Comparison of ENCODE assay signal across 21 mouse cellular contexts in the genomic region with DNA sequence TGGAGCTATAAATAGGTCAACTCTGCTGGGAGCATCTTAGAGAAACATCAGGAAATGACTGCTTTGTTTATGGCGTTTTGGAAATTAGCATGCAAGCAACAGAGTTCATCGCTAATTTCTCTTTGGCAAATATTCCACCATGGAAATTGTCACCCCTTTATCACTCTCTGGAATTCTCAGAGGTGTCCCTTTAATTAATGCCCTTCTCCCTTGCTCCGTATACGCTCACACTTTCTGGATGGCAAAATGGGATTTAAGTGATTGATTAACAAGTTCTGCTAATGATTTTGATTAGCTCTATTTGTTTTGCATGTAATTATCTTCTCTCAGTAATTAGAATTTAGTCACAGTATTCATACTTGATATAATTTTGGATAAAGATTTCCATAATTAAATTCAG.
DNase-seq lines count a peak whose midpoint lies in the region; ATAC-seq and TF ChIP-seq lines count a peak whose summit lies in the region.
"Had no signal": no experiment of that assay in that cellular context is flagged by ENCODE, and none has a peak within 500 bp of the region (broad histone marks: within the 10 kb centered on the region; RNA-seq: fewer than 3 reads in every experiment).

No protein-coding gene starts in this region.

- H3K4me1 ChIP-seq in forebrain, embryonic 14.5 days (ENCODE audit: control insufficient read depth, insufficient read depth, low read length), result no peaks in the 10 kb centered on the region
- no peaks in the 10 kb centered on the region for H3K4me1 ChIP-seq in forebrain, postnatal 0 days (ENCODE audit: insufficient read depth)
- no peaks in the 10 kb centered on the region for H3K4me1 ChIP-seq in hindbrain, postnatal 0 days (ENCODE audit: insufficient read depth, low read length)
- no peaks in the 10 kb centered on the region for H3K4me1 ChIP-seq in hindbrain, embryonic 11.5 days (replicated peaks; ENCODE audit: control insufficient read depth, insufficient read depth, low read length)
- H3K4me1 ChIP-seq in neural tube, embryonic 14.5 days (ENCODE audit: control insufficient read depth, insufficient read depth, low read length), result no peaks in the 10 kb centered on the region
- H3K4me1 ChIP-seq in neural tube, embryonic 15.5 days, result 0 out of 2 replicates have a peak, but pooled peaks cover 4% of the 10 kb centered on the region
- H3K4me1 ChIP-seq: forebrain, embryonic 10.5 days; forebrain, embryonic 13.5 days; heart, embryonic 15.5 days; intestine, embryonic 15.5 days had no signal

- peak; percentile 16 for DNase-seq in forebrain, embryonic 14.5 days (ENCODE audit: low spot score)
- no peak for DNase-seq in forebrain, postnatal 0 days
- peak; percentile 22 for DNase-seq in hindbrain, postnatal 0 days (ENCODE audit: low spot score)
- no peak for DNase-seq in hindbrain, embryonic 11.5 days (ENCODE audit: low spot score)
- DNase-seq: adrenal gland, adult 8-10 months; adrenal gland, postnatal 25 days; cerebellum, adult 18-20 months; cerebellum, adult 9-10 months; cerebellum, postnatal 14 days; gastrocnemius, postnatal 25 days; heart, postnatal 10 days; heart, postnatal 36 days had no signal

- H3K4me3 ChIP-seq in forebrain, embryonic 14.5 days (ENCODE audit: low read depth, low read length), result no peak overlapping the region
- no peak overlapping the region for H3K4me3 ChIP-seq in forebrain, postnatal 0 days (ENCODE audit: low read depth, low read length)
- no peak overlapping the region for H3K4me3 ChIP-seq in hindbrain, postnatal 0 days (ENCODE audit: low read length)
- H3K4me3 ChIP-seq in hindbrain, embryonic 11.5 days (ENCODE audit: low read depth, low read length), result no peak overlapping the region
- no peak overlapping the region for H3K4me3 ChIP-seq in neural tube, embryonic 14.5 days (ENCODE audit: low read depth, low read length)
- H3K4me3 ChIP-seq in neural tube, embryonic 15.5 days (replicated peaks), result no peak overlapping the region
- H3K4me3 ChIP-seq: forebrain, embryonic 10.5 days; forebrain, embryonic 13.5 days; heart, embryonic 12.5 days; heart, embryonic 15.5 days; hindbrain, embryonic 15.5 days; intestine, embryonic 15.5 days had no signal

- no peak overlapping the region for H3K9ac ChIP-seq in forebrain, embryonic 14.5 days (ENCODE audit: low read length)
- H3K9ac ChIP-seq in forebrain, postnatal 0 days, result no peak overlapping the region
- no peak overlapping the region for H3K9ac ChIP-seq in hindbrain, postnatal 0 days (replicated peaks; ENCODE audit: low read length)
- no peak overlapping the region for H3K9ac ChIP-seq in hindbrain, embryonic 11.5 days (ENCODE audit: low read depth, low read length)
- no peak overlapping the region for H3K9ac ChIP-seq in neural tube, embryonic 14.5 days (replicated peaks; ENCODE audit: low read depth, low read length)
- H3K9ac ChIP-seq in neural tube, embryonic 15.5 days (replicated peaks), result no peak overlapping the region
- H3K9ac ChIP-seq: forebrain, embryonic 13.5 days; heart, embryonic 12.5 days; heart, embryonic 15.5 days; hindbrain, embryonic 15.5 days; intestine, embryonic 15.5 days had no signal

- H3K36me3 ChIP-seq in forebrain, embryonic 14.5 days (ENCODE audit: control insufficient read depth, insufficient read depth, low read length), result no peaks in the 10 kb centered on the region
- H3K36me3 ChIP-seq in forebrain, postnatal 0 days (ENCODE audit: insufficient read depth), result no peaks in the 10 kb centered on the region
- no peaks in the 10 kb centered on the region for H3K36me3 ChIP-seq in hindbrain, postnatal 0 days (ENCODE audit: insufficient read depth, low read length)
- no peaks in the 10 kb centered on the region for H3K36me3 ChIP-seq in hindbrain, embryonic 11.5 days (ENCODE audit: control insufficient read depth, insufficient read depth, low read length)
- H3K36me3 ChIP-seq in neural tube, embryonic 14.5 days (ENCODE audit: control insufficient read depth, insufficient read depth, low read length), result no peaks in the 10 kb centered on the region
- H3K36me3 ChIP-seq in neural tube, embryonic 15.5 days, result no peaks in the 10 kb centered on the region
- H3K36me3 ChIP-seq: forebrain, embryonic 10.5 days; heart, embryonic 12.5 days; heart, embryonic 15.5 days; hindbrain, embryonic 15.5 days; intestine, embryonic 15.5 days had no signal

- H3K27me3 ChIP-seq in forebrain, embryonic 14.5 days (replicated peaks; ENCODE audit: control insufficient read depth, insufficient read depth, low read length), result no peaks in the 10 kb centered on the region
- no peaks in the 10 kb centered on the region for H3K27me3 ChIP-seq in forebrain, postnatal 0 days (ENCODE audit: insufficient read depth, low read length)
- H3K27me3 ChIP-seq in hindbrain, postnatal 0 days (ENCODE audit: insufficient read depth, low read length), result no peaks in the 10 kb centered on the region
- no peaks in the 10 kb centered on the region for H3K27me3 ChIP-seq in hindbrain, embryonic 11.5 days (ENCODE audit: control insufficient read depth, insufficient read depth, low read length)
- H3K27me3 ChIP-seq in neural tube, embryonic 14.5 days (ENCODE audit: control insufficient read depth, insufficient read depth, low read length), result no peaks in the 10 kb centered on the region
- no peaks in the 10 kb centered on the region for H3K27me3 ChIP-seq in neural tube, embryonic 15.5 days (replicated peaks)
- H3K27me3 ChIP-seq: forebrain, embryonic 13.5 days; heart, embryonic 12.5 days; heart, embryonic 15.5 days; hindbrain, embryonic 15.5 days; intestine, embryonic 15.5 days had no signal

- ATAC-seq in forebrain, embryonic 14.5 days, result no peak
- ATAC-seq in forebrain, postnatal 0 days, result no peak
- ATAC-seq in hindbrain, postnatal 0 days, result no peak
- ATAC-seq in hindbrain, embryonic 11.5 days (ENCODE audit: low FRiP score), result no peak
- ATAC-seq in neural tube, embryonic 14.5 days (ENCODE audit: low read depth), result peak; percentile 51; the same call in 1 of the 2 replicates
- ATAC-seq in neural tube, embryonic 15.5 days (ENCODE audit: low FRiP score), result no peak
- ATAC-seq: activated CD4-positive, CD25-positive, alpha-beta regulatory T cell, adult 4 months; forebrain, embryonic 13.5 days; intestine, embryonic 15.5 days had no signal

- WGBS in forebrain, embryonic 14.5 days, result 58% methylated on average over 4 of the region's 4 CpGs
- WGBS in forebrain, postnatal 0 days, result 56% methylated on average over 4 of the region's 4 CpGs
- WGBS in hindbrain, postnatal 0 days, result 40% methylated on average over 4 of the region's 4 CpGs
- WGBS in hindbrain, embryonic 11.5 days, result 93% methylated on average over 4 of the region's 4 CpGs
- WGBS in neural tube, embryonic 14.5 days, result 45% methylated on average over 4 of the region's 4 CpGs
- WGBS in neural tube, embryonic 15.5 days, result 45% methylated on average over 4 of the region's 4 CpGs

- no peak overlapping the region for H3K4me2 ChIP-seq in forebrain, embryonic 14.5 days (ENCODE audit: low read length)
- no peak overlapping the region for H3K4me2 ChIP-seq in forebrain, postnatal 0 days (ENCODE audit: low read depth)
- no peak overlapping the region for H3K4me2 ChIP-seq in hindbrain, postnatal 0 days (ENCODE audit: low read depth, low read length)
- no peak overlapping the region for H3K4me2 ChIP-seq in hindbrain, embryonic 11.5 days (replicated peaks; ENCODE audit: low read depth, low read length)
- H3K4me2 ChIP-seq in neural tube, embryonic 14.5 days (ENCODE audit: low read depth, low read length), result no peak overlapping the region
- H3K4me2 ChIP-seq in neural tube, embryonic 15.5 days, result no peak overlapping the region
- H3K4me2 ChIP-seq: forebrain, embryonic 13.5 days; heart, embryonic 12.5 days; heart, embryonic 15.5 days; hindbrain, embryonic 15.5 days; intestine, embryonic 15.5 days had no signal

- no peak for TF ChIP-seq CTCF in forebrain, postnatal 0 days (IDR thresholded peaks at IDR 0.05; ENCODE audit: low read depth)
- no peak for TF ChIP-seq CTCF in hindbrain, postnatal 0 days (IDR thresholded peaks at IDR 0.05; ENCODE audit: low read depth)

- no peaks in the 10 kb centered on the region for H3K9me3 ChIP-seq in forebrain, embryonic 14.5 days (replicated peaks; ENCODE audit: control insufficient read depth, low read length)
- no peaks in the 10 kb centered on the region for H3K9me3 ChIP-seq in forebrain, postnatal 0 days (ENCODE audit: low read length)
- no peaks in the 10 kb centered on the region for H3K9me3 ChIP-seq in hindbrain, postnatal 0 days (ENCODE audit: low read length)
- no peaks in the 10 kb centered on the region for H3K9me3 ChIP-seq in hindbrain, embryonic 11.5 days (ENCODE audit: control insufficient read depth, low read length)
- H3K9me3 ChIP-seq in neural tube, embryonic 14.5 days (ENCODE audit: control insufficient read depth, low read length), result no peaks in the 10 kb centered on the region
- no peaks in the 10 kb centered on the region for H3K9me3 ChIP-seq in neural tube, embryonic 15.5 days (replicated peaks)
- H3K9me3 ChIP-seq: forebrain, embryonic 10.5 days; heart, embryonic 12.5 days; heart, embryonic 15.5 days; hindbrain, embryonic 15.5 days; intestine, embryonic 15.5 days had no signal

- H3K27ac ChIP-seq in forebrain, embryonic 14.5 days (ENCODE audit: low read depth, low read length), result no peak overlapping the region
- no peak overlapping the region for H3K27ac ChIP-seq in forebrain, postnatal 0 days (ENCODE audit: low read depth, low read length)
- no peak overlapping the region for H3K27ac ChIP-seq in hindbrain, postnatal 0 days
- H3K27ac ChIP-seq in hindbrain, embryonic 11.5 days (ENCODE audit: low read depth, low read length), result no peak overlapping the region
- no peak overlapping the region for H3K27ac ChIP-seq in neural tube, embryonic 14.5 days (ENCODE audit: low read depth, low read length)
- no peak overlapping the region for H3K27ac ChIP-seq in neural tube, embryonic 15.5 days (replicated peaks)
- H3K27ac ChIP-seq: forebrain, embryonic 10.5 days; forebrain, embryonic 13.5 days; heart, embryonic 15.5 days; hindbrain, embryonic 15.5 days; intestine, embryonic 15.5 days had no signal

Comparison
In these comparisons a context has a peak if more than half of its experiments do, and no peak if none do; other contexts are left out.
1. DNase-seq: peak in forebrain, embryonic 14.5 days (single experiment) and hindbrain, postnatal 0 days (single experiment); none in forebrain, postnatal 0 days (single experiment) and hindbrain, embryonic 11.5 days (single experiment).